Mouse (Mus musculus) heart, postnatal 0 days (tissue): ENCODE data around the gene Fut2. TPM values are rescaled to one million over a fixed set of nuclear protein-coding genes. Genes with fewer than 3 reads are reported as not detected.

Source experiments
- ATAC-seq: fragments of 200-750 bp; cut with Nextera tagmentation; 2 replicates; pipeline ENCODE4 v1.8.0; 2017; ENCODE audit warnings: low read depth, moderate number of reproducible peaks, moderate library complexity; ENCODE audit not compliant: insufficient read depth
- DNase-seq: peaks from one replicate; pipeline ENCODE4 v3.0.0-alpha.2; 2016; ENCODE audit warnings: low spot score
- H3K27ac ChIP-seq: fragments of 300-500 bp; sonication (generic); 2 replicates; pipeline ENCODE4 v1.5.1; 2014; ENCODE audit warnings: low read depth, mild to moderate bottlenecking
- H3K27me3 ChIP-seq: fragments of 300-500 bp; sonication (generic); 2 replicates; pipeline ENCODE4 v1.6.1; 2014; ENCODE audit warnings: low read length, mixed read lengths; ENCODE audit not compliant: control insufficient read depth, insufficient read depth
- H3K36me3 ChIP-seq: fragments of 300-500 bp; sonication (generic); replicated peaks from 2 replicates; pipeline ENCODE4 v1.6.1; 2014; ENCODE audit warnings: low read length, mixed read lengths; ENCODE audit not compliant: control insufficient read depth, insufficient read depth
- H3K4me1 ChIP-seq: fragments of 300-500 bp; sonication (generic); 2 replicates; pipeline ENCODE4 v1.6.1; 2014; ENCODE audit warnings: antibody characterized with exemption; ENCODE audit not compliant: control insufficient read depth, insufficient read depth
- H3K4me2 ChIP-seq: fragments of 300-500 bp; sonication (generic); 2 replicates; pipeline ENCODE4 v1.6.1; 2014; ENCODE audit warnings: low read depth, mild to moderate bottlenecking, low read length, moderate library complexity
- H3K4me3 ChIP-seq: fragments of 300-500 bp; sonication (generic); 2 replicates; pipeline ENCODE4 v1.5.1; 2014; ENCODE audit warnings: low read depth, low read length
- H3K9ac ChIP-seq: fragments of 300-500 bp; sonication (generic); replicated peaks from 2 replicates; pipeline ENCODE4 v1.6.1; 2014; ENCODE audit warnings: low read depth, low read length, mixed read lengths
- H3K9me3 ChIP-seq: fragments of 300-500 bp; sonication (generic); replicated peaks from 2 replicates; pipeline ENCODE4 v1.6.1; 2016; ENCODE audit warnings: low read length; ENCODE audit not compliant: control insufficient read depth
- CTCF ChIP-seq: IDR thresholded peaks from 2 replicates; pipeline ENCODE4 v1.5.1; 2016; ENCODE audit warnings: antibody characterized with exemption, control low read depth, low read depth
- EP300 ChIP-seq: IDR thresholded peaks from 2 replicates; pipeline ENCODE4 v1.6.1; 2016; ENCODE audit warnings: antibody characterized with exemption, low read depth
- WGBS: fragments of 180-500 bp; shearing (Covaris S2); extraction: QIAGEN DNeasy Blood & Tissue Kit; methylation state at CpG from one replicate; pipeline ENCODE4 v1.1.7; 2014; 5-methylcytosine and 5-hydroxymethylcytosine counted together
- polyA plus RNA-seq: library from polyadenylated mRNA; unstranded; fragments of >200 nt; fragmentation: Nextera tagmentation; extraction: Ambion mirVana; gene quantifications from 2 replicates; pipeline ENCODE4 v1.2.1, GENCODE M21; 2015
- total RNA-seq: library from RNA; depleted of rRNA; stranded (reverse); fragments of >200 nt; gene quantifications from 2 replicates; pipeline ENCODE4 v1.2.3, GENCODE M21; 2014; ENCODE audit warnings: low replicate concordance

Gene Fut2
- total and polyA plus RNA-seq, 2 experiments from 2014 or later: 1.7 TPM; not detected in 1

GRCm38 (mm10) chr7:45712022-45712757 lies 46.0 kb upstream of the Fut2 start:
- TF ChIP-seq CTCF (no peak), EP300 (no peak)
- Histone ChIP-seq H3K9ac (no peak overlapping the region), H3K27ac (no peak overlapping the region), H3K36me3 (peaks cover 42% of the 10 kb centered on the region), H3K4me3 (no peak overlapping the region), H3K9me3 (no peaks in the 10 kb centered on the region), H3K4me2 (no peak overlapping the region), H3K27me3 (no peaks in the 10 kb centered on the region), H3K4me1 (peaks cover 41% of the 10 kb centered on the region)
- 90% methylated on average over 21 of the region's 21 CpGs for WGBS
- ATAC-seq: no peak
- no peak for DNase-seq

- Histone ChIP-seq H3K27me3 (no peaks in the 10 kb centered on the region), H3K4me2 (no peak overlapping the region), H3K4me1 (peaks cover 36% of the 10 kb centered on the region), H3K27ac (no peak overlapping the region), H3K9ac (no peak overlapping the region), H3K9me3 (no peaks in the 10 kb centered on the region), H3K36me3 (peaks cover 42% of the 10 kb centered on the region), H3K4me3 (no peak overlapping the region)
- no peak for DNase-seq
- TF ChIP-seq CTCF: no peak
- TF ChIP-seq EP300: no peak
- WGBS: 86% methylated on average over 24 of the region's 24 CpGs
- ATAC-seq: no peak
Measured at GRCm38 (mm10) chr7:45711316-45712021, 45.3 kb upstream of the Fut2 start.

- no peak overlapping the region for H3K4me2 ChIP-seq
- H3K27ac ChIP-seq: no peak overlapping the region
- WGBS: 88% methylated on average over 20 of the region's 20 CpGs
- H3K27me3 ChIP-seq: no peaks in the 10 kb centered on the region
- TF ChIP-seq EP300: no peak
- TF ChIP-seq CTCF: no peak
- H3K36me3 ChIP-seq: peaks cover 42% of the 10 kb centered on the region
- no peaks in the 10 kb centered on the region for H3K9me3 ChIP-seq
- no peak overlapping the region for H3K9ac ChIP-seq
- DNase-seq (no peak), ATAC-seq (no peak)
- H3K4me1 ChIP-seq: peaks cover 28% of the 10 kb centered on the region
- no peak overlapping the region for H3K4me3 ChIP-seq
Measured at GRCm38 (mm10) chr7:45710477-45711191, 44.4 kb upstream of the Fut2 start.

- DNase-seq (no peak), ATAC-seq (no peak)
- no peak overlapping the region for H3K4me2 ChIP-seq
- no peak overlapping the region for H3K9ac ChIP-seq
- H3K27ac ChIP-seq: no peak overlapping the region
- no peak overlapping the region for H3K4me3 ChIP-seq
- peaks cover 24% of the 10 kb centered on the region for H3K4me1 ChIP-seq
- WGBS: 60% methylated on average over 14 of the region's 14 CpGs
- H3K27me3 ChIP-seq: no peaks in the 10 kb centered on the region
- H3K9me3 ChIP-seq: no peaks in the 10 kb centered on the region
- no peak for TF ChIP-seq CTCF
- no peak for TF ChIP-seq EP300
- peaks cover 42% of the 10 kb centered on the region for H3K36me3 ChIP-seq
Measured at GRCm38 (mm10) chr7:45709677-45710355, 43.6 kb upstream of the Fut2 start.

GRCm38 (mm10) chr7:45709036-45709435 lies 42.8 kb upstream of the Fut2 start:
- TF ChIP-seq EP300: no peak
- TF ChIP-seq CTCF: no peak
- DNase-seq (no peak), ATAC-seq (no peak)
- Histone ChIP-seq H3K4me3 (no peak overlapping the region), H3K36me3 (peaks cover 42% of the 10 kb centered on the region), H3K27me3 (no peaks in the 10 kb centered on the region), H3K4me1 (peaks cover 19% of the 10 kb centered on the region), H3K27ac (no peak overlapping the region; the same call in 1 of the 2 replicates), H3K4me2 (no peak overlapping the region), H3K9me3 (no peaks in the 10 kb centered on the region), H3K9ac (no peak overlapping the region)
- WGBS: 42% methylated on average over 6 of the region's 6 CpGs
